Mouse (Mus musculus): ENCODE results near the gene Slc13a5.

Slc13a5 gene

DNA sequence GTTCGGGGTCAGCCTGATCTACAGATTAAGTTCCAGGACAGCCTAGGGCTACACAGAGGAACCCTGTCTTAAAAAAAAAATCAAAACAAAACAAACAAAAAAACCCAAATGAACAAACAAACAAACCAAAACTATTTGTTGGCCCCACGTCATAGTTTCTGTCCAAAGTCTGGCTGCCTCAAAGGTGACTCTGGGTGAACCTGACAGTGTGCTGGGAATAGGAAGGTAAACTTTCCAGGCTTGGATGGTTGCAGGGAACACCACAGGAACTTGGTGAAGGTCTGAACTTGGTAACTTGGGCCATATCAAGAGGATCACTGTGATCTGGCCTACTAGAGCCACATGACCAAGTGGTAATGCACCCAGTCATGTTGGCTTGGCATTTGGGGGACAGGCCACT, 10.6 kb downstream of the Slc13a5 start:
- no peak for DNase-seq

DNA sequence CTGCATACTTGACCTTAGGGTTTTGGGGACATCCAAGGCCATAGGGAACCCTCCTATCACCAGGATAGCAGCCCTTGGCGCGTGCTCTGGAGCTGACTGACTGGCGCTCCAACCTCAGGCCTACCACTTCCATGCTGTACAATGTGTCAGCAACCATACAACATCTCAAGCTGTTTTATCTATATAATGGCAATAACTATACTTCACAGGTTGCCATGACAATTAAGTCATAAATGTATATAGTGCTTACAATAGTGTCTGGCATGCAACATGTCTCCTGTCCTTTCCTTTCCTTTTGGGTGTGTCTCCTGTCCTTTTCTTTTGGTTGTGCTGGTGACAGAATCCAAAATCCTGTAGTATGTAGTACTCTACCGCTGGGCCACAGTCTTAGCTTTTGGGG, 11.4 kb downstream of the Slc13a5 start:
- DNase-seq = no peak

DNA sequence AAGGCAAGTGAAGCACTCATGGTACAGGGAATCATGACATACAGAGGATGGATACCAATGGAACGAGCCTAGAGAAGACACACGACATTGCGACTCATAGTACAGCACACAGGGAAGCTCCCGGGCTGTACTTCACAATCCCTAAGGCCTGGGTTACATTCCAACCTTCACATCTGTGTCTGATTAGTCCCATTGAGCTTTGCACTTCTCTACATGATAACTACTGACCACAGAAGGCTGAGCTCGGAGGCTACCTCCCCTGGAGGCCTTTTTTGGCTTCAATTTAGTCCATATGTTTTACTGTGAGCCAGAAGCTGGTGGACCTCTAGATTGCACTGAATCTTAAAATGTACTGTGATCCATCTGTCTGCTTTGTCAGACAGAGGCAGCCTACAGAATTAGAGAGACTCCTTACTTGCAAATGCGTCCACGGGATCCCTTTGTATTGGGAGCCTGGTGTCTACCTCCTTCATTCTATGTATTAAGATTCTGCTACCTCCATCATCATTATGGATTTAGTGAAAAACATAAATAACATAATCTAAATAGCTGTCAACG, 21.7 kb downstream of the Slc13a5 start:
- DNase-seq = no peak

DNA sequence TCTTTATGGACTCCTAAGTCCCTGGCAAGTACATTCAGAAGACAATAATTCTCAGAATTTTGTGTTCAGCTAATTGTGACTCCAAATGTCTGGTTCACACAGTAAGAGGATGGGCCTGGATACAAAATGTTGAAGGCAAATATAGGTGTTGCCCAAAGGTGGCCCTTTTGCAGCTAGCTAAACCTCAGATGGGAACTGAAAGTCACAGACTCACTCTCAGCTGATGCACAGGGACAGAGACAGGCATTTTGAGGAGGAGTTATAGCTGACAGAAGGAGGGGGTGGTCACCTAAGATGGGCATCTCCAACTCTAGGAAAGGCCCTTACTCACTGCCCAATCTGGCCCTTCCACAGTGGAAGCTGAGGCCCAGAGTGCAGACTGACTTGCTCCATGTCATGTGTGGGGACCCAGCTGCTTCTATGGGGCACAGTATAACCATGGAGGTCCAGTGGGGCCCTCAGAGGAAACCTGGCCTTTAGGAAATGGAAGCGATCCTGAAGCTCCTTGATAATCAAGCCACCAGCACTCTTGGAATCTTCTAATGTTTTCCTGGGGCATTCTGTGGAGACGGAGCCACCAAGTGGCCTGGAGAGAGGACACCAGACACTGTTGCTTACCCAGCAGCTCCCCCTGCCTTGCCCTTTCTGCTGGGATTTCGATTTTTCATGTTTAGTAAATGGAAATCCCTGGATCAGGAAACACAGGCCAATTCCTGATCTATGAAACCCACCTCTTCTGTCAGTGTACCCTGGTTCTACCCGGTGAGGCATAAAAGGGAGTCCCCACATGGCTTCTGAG, 26.8 kb downstream of the Slc13a5 start:
- DNase-seq = no peak

DNA sequence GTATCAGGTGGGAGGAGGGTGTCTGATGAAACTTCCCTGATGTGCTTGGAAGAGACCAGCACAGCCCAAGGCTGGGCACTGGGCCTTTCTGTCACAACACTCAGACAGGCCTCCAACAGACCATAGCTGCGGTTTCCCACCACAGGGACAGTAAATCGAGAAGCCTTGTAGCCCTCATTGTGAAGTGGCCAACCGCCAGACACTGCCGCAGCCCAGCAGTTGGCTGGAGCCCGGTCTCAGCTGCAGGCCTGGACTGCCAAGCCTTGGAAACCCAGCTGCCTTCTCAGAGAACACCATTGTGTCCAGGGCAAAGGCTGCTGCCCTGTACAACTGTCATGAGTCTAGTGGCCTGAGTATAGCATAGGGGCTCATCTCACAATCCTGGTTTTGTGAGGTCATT, 33.0 kb downstream of the Slc13a5 start:
- DNase-seq = no peak

DNA sequence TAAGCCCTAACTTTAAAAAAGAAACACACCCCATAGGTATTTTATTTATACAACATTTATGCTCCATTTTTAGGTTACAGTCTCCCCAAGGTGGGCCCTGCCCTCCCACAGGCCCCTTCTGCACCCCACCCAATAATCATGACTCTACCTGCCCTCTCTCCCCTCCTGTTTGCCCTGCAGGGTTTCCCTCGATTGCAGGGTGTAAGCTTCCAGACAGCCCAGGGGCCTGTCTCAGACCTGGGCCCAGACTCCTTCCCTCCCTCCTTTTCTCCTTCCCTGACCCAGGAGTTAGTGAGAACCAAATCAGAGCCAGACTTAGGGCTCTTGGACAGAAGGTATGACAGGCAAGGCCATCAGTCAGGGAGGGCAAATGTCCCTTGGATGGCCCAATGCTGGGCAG, 34.0 kb downstream of the Slc13a5 start:
- DNase-seq = no peak

DNA sequence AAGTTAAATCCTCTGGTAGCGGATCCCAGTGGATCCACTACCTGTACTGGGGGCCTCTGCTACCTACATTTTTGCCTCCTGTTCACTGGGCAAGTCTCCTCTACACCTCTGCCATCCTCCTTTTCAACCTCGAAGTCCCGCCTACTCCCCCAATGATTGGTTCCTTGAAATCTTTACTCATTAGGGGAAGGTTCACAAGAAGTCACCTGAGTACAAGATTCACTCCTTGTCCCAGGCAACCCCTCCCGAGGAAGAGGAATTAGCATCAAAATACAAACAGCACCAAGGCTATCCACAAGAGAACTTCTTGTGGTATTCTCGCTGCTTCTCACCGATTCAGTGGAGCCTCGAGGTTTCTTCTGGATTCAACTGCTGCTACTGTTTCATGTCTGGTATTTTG, 35.0 kb downstream of the Slc13a5 start:
- no peak for DNase-seq

DNA sequence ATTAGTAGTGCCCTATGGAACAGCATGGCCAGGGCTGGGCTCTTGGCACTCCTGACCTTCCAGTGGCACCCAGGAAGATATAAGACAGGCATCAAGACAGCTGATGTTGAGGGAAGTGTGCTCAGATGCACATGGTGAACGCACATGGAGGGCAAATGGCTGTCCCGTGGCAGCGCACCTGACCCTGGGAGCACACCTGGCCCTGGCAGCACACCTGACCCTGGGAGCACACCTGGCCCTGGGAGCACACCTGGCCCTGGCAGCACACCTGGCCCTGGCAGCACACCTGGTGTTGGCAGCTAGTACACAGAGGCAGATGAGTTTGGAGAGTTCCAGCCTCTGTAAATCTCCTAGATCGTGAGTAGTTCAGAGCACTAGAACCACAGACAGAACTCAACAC, 38.5 kb downstream of the Slc13a5 start:
- no peak for DNase-seq

DNA sequence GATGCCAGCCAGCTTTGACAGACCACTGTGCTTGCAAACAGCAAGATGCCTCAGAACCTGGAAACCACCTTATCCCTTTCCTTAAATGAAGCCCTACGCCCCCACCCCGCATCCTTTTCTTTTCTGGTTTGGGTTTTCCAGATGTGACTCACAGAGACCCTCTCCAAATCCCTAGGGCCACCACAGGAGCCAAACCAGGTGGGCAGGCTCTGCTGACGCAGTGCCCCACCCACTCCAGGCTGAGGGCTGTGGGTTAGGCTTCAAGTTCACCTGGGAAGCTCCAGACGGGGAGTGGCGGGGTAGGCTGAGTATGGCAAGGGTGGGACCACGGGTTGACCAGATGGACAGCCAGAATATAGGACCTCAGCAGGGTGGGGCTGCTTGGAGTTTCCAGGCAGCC, 40.1 kb downstream of the Slc13a5 start:
- no peak for DNase-seq

DNA sequence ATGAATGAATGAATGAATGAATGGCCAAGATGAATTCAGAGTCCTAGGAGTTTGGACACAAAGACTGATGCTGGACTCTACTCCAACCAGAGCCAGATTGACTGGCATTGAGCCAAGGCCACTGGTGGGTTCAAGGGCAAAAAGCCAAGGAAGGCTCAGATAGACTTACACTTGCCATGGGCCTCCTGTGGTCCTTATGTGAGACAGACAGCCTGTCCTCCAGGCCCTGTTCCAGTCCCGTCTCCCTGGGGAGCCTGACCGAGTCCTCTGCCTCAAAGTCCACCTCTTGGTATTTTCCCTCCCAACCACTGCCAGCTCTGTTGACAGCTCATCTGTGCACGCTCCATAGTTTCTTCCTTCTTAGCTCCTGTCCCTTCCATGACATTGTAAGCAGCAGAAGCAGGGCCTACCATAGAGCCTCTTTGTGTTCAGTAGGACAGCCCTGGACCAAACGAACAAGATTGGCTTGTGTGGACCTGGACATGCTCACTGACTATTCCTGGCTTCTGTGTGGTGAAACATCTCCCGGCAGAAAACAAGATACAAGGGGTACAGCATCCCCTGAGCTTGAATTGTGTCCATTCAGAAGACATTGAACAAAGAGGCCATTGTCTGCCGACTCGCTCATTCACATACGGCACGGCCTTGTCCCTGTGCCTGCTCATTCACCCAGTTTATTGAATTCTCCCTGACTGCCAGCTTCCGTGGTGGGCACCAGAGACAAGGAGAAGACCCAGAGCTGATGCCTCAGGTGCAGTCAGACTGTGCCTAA, 40.8 kb downstream of the Slc13a5 start:
- no peak for DNase-seq

DNA sequence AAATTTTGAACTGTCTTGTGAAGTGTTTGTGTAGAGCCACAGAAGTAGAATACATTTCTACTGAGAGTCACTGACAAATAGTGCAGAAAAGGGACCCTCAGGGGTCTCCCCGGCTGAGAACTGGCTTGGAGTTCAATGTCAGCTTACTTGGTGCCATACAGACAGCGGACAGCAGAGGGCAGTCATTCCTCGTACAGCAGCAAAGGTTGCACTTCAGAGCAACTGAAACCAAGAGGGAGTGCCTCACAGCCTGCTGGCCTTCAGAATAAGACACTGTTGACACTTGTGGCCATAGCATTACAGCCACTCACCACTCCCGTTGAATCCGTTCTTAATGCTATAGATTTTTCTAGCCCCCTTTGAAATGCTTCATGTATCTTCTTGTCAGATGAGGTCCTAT, 42.2 kb downstream of the Slc13a5 start:
- peak; percentile 37 to 78 for DNase-seq

DNA sequence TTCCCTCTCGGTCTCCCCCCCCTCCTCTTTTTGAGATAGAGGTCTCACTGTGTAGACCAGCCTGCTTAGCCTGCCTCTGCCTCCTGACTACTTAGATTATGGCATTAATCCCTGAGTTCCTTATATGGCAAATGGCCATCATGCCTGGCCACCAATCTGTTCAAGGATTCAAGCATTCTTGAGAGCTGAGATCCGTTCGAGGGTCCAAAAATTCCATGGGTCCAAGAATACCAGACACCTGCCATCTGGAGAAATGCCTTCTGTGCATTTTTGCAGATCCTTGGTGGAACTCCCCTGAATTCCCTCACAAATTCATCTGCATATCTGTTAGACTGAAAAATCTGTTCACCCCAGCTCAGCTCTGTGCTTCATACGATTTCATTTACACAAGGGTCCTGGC, 43.6 kb downstream of the Slc13a5 start:
- DNase-seq = no peak

DNA sequence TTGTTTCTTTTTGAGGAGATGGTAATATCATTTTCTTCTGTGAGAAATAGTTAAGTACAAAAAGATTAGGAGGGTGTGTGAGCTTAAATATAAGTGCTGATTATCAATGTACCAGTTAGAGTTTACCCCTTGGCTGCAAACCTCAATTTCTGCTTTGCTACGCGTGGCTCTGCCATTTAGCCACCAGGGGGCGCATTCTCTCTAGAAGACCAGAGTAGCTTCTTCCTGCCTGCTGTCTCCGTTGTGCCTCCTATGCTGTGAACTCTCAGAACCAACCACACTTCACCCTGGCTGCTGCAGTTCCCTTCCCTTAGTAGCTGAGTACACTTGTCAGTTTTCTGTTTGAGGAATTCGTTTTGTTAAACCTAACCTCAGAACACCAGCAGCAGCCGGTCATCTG, 45.7 kb downstream of the Slc13a5 start:
- DNase-seq = peak; percentile 43 to 64

DNA sequence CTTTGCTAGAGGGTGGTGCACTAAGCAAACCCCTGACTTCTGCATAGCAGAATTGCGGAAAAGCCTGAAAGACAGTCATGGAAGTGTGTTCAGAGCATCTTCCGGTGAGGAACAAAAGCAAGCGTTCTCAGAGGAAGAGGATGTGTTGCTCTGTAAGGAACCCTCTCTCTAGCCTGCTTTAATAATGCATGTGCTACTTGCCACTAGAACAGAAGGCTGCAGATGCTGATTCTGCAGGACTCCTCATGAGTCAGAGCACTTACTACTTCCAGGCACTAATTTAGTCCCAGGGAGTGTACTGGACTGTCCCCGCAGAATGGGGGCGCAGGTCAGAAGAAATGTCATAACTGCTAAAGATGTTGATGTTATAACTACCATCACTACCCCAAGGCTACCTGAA, 49.9 kb downstream of the Slc13a5 start:
- no peak for DNase-seq

DNA sequence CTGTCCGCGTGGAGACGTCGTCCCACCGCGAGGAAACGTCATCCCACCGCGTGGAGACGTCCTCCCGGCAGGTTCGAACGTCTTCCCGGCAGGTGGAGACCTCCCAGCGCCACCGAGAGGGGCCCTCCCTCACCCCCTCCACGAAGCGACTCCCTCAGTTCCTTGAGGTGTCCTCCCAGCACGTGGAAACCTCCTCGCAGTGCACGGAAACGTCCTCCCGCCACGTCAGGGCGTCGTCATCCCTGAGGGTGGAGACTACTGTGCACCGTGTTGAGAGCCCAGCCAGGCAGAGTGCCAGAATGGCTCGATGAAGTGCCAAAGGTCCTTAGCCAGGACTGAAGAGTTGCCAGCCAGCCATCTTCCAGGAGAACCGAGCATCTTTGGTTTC, 51.6 kb downstream of the Slc13a5 start, which contains the start of gene Med31:
Gene Med31, minus strand, starts transcription at position 183 of the 388 bp plus-strand sequence.
- DNase-seq = peak; percentile 63 to 65

DNA sequence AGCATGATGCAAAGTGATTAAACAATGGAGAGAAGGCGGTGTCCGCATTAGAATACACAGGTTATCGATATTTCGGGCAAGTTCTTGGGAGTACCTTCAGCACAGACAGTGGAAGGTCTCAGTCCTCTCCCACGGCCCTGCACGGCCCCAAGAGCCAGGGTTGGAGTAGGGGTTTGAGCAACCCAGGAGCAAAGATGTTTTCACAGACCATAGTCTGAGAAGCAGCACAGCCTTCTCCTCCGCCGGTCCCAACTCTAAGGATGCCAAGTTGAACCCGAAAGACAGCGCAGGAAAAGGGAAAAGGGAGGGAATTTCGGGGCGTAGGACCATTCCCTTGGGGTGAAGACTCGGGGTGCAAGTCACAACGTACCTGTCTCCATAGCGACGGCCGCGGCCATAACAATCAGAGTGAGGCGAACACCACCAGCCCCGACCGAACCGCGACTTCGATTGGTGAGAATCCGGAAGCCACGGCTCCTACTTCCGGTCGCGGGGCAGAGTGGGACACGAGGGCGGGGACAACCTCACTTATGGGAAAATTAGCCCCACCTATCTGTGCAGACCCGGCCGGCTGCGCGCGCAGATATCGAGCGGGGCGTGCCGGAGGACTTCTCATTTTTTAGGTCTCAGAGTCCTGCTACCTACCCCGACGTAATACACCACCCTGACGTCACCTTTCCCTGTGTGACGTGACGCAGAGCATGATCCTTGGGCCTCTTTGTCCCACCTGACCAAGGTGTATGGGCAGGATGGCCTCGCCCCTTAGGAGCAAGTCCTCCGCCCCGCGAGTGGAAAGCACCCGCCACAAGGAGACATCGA, 52.2 kb downstream of the Slc13a5 start:
- DNase-seq = peak; percentile 86 to 91

DNA sequence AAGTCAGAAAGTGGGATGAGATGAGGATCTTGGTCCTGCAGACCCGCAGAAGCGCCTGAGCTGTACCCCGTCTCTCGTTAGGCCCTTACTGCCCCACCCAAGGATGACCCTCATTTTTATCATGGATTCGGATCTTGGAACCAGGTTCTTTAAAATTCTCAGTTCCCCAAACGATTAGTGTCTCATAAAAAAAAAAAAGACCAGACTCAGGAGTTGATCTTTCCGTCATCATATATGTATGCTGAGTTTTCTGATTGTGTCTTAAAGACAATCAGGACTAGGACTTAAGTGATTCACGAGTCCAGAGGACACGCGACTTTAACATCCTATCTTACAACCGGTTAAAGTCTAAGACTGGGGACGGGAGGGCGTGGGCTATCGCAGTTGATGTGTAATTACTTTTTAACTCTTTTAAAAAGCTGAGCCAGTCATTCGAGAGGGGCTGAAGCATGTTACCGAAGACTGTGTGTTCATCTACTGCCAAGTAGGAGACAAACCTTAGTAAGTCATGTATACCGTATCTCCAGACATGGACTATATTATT, 59.1 kb downstream of the Slc13a5 start:
- DNase-seq = no peak

DNA sequence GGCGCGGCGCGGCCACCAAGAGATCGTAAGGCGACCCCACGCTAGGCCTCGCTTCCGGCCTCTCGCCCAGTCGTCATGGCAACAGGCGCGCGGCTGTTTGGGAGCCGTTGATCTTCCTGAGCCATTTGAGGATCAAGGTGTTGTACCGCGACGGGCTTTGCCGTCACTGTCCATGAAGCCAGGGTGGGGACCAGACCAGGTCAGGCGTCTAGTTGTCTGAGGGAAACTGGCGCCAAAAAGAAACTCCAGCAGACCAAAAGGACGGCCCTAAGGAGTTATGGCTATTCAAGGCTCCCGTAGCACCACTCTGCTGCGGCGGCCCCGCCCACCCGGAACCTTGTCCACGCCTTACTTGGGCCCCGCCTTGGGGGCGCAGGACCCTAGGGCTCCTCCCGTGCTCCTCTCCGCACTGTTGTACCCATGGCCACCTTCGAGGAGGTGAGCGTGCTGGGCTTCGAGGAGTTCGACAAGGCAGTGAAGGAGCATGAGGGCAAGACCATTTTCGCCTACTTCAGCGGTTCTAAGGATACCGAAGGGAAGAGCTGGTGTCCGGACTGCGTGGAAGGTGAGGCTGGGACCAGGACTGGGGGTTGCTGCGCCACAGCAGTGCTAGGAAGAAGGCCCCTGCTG, 59.7 kb downstream of the Slc13a5 start, which contains the start of the genes 4933427D14Rik and Txndc17:
Gene 4933427D14Rik, minus strand, starts transcription at position 256 of the 630 bp plus-strand sequence.
Gene Txndc17, plus strand, starts transcription at position 344 of the 630 bp plus-strand sequence.
- DNase-seq = peak; percentile 75 to 88

DNA sequence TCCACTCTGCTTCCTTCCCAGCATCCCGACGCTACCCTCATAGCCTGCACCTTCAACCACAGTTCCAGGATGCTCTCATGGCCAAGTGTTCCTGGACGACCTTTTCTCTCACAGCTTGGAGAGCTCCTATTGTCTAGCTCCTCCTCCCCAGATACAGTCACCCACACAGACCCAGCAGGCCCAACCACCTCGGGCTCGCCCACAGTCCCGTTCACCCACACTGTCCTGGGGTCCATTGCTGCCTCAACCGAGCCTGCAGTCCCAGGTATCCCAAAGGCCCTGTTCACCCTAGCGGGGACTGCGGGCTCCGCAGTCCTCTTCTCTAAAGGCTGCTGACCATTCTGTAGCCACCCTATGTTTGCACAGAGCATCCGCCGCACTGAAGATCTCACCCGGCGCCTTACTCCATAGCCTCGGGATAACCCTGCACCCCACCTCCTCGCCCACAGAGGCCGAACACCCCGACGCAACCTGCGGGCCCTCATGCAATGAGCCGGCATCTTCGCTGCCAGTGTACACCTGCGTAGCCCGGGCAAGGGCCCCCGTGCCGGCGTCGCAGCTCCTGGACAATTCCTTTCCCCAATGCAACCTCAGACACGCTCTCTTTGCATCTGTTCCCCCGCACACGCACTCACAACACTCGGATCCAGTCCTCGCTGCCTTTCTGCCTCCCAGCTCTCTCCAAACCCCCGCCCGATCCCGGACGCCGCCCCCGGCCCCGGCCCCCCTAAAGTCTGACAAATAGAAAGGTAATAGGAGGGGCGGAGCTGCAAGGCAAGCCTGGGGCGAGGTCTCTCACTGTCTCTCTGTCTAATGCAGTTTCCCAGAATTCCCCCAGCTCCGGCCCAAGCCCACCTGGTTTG, 60.5 kb downstream of the Slc13a5 start, which contains the start of gene Gm43951:
Gene Gm43951, minus strand, starts transcription at position 500 of the 863 bp plus-strand sequence.
- DNase-seq = peak in 1 of 2 experiments; percentile 23

DNA sequence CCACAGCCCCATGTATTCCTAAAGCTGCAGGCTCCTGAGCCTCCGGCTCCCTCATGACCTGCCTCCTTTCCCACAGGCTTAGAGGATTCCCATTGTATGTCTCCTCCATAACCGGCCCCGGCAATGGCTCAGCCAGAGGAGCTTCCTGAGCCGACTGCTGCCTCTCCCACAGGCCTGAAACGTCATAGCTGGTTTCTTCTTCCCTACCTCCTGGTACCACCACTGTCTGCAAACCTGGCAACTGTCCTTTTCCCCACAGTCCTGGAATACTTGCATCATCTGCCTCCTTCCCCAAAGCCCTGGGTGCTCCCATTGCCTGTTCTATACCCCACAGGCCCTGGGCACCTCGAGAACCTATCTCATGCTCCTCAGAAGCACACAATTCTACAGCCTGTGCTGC, 61.8 kb downstream of the Slc13a5 start:
- no peak for DNase-seq

DNA sequence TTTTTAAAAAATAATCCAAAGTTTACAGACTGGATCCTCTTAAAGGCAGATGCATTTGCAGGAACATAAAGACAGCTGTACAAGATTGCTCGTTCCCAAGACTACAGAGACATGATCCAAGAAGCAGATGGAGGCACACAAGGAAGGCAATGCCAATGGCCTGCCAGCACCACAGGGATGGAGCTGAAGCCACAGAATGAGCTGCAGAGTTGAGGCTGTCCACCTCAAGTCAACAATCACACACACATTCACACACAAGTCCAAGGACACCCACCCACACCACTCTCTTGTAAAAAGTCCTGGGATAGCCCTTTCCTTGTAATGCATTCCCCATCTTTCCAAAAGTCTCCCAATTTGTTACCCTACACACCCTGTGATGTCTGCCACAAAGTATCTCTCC, 63.6 kb downstream of the Slc13a5 start:
- no peak for DNase-seq
